Mouse (Mus musculus): ENCODE measurements at regions not wholly inside any gene's neighbourhood (a gene's known extent, or its start where the extent isn't known, plus 50 kb on each side); places are given as distances from the start of the nearest gene placed in this dataset.

GRCm38 (mm10) chr3:34486441-34487050 is 163.7 kb upstream of the Sox2 start:
- Histone ChIP-seq H3K9me3 (no peaks in the 10 kb centered on the region), H3K4me2 (no peak overlapping the region), H3K4me3 (no peak overlapping the region), H3K4me1 (peaks cover 5% of the 10 kb centered on the region), H3K27ac (no peak overlapping the region), H3K9ac (no peak overlapping the region), H3K27me3 (peaks cover 4% of the 10 kb centered on the region), H3K36me3 (no peaks in the 10 kb centered on the region)
- no peak for ATAC-seq (ENCODE audit: insufficient number of reproducible peaks, insufficient read depth, low FRiP score, low TSS enrichment, low read depth)
- 13% methylated on average over 9 of the region's 9 CpGs for WGBS

- Histone ChIP-seq H3K27me3 (peaks cover 10% of the 10 kb centered on the region), H3K36me3 (no peaks in the 10 kb centered on the region), H3K9ac (no peak overlapping the region), H3K4me2 (no peak overlapping the region), H3K27ac (no peak overlapping the region), H3K4me1 (peaks cover 5% of the 10 kb centered on the region), H3K4me3 (no peak overlapping the region), H3K9me3 (no peaks in the 10 kb centered on the region)
- 43% methylated on average over 15 of the region's 15 CpGs for WGBS
- no peak for ATAC-seq (ENCODE audit: insufficient number of reproducible peaks, insufficient read depth, low FRiP score, low TSS enrichment, low read depth)
Observed at GRCm38 (mm10) chr3:34485345-34486223, 164.6 kb upstream of the Sox2 start.

- peaks cover 5% of the 10 kb centered on the region for H3K4me1 ChIP-seq
- no peak overlapping the region for H3K9ac ChIP-seq
- H3K4me3 ChIP-seq: no peak overlapping the region
- no peaks in the 10 kb centered on the region for H3K36me3 ChIP-seq
- no peak for ATAC-seq (ENCODE audit: insufficient number of reproducible peaks, insufficient read depth, low FRiP score, low TSS enrichment, low read depth)
- WGBS: 55% methylated on average over 3 of the region's 3 CpGs
- H3K9me3 ChIP-seq: no peaks in the 10 kb centered on the region
- peaks cover 10% of the 10 kb centered on the region for H3K27me3 ChIP-seq
- no peak overlapping the region for H3K27ac ChIP-seq
- H3K4me2 ChIP-seq: no peak overlapping the region
Observed at GRCm38 (mm10) chr3:34483934-34484333, 166.3 kb upstream of the Sox2 start.

- ATAC-seq (ENCODE audit: insufficient number of reproducible peaks, insufficient read depth, low FRiP score, low TSS enrichment, low read depth): no peak
- Histone ChIP-seq H3K27ac (no peak overlapping the region), H3K4me2 (no peak overlapping the region), H3K36me3 (no peaks in the 10 kb centered on the region), H3K4me1 (peaks cover 5% of the 10 kb centered on the region), H3K27me3 (peaks cover 10% of the 10 kb centered on the region), H3K9ac (no peak overlapping the region), H3K4me3 (no peak overlapping the region), H3K9me3 (no peaks in the 10 kb centered on the region)
- 44% methylated on average over 16 of the region's 16 CpGs for WGBS
Observed at GRCm38 (mm10) chr3:34481821-34482713, 168.1 kb upstream of the Sox2 start.

- Histone ChIP-seq H3K4me3 (no peak overlapping the region), H3K27ac (no peak overlapping the region), H3K9me3 (no peaks in the 10 kb centered on the region), H3K4me1 (0 out of 2 replicates have a peak, but pooled peaks cover under 1% of the 10 kb centered on the region), H3K4me2 (no peak overlapping the region), H3K36me3 (no peaks in the 10 kb centered on the region), H3K9ac (no peak overlapping the region), H3K27me3 (peaks cover 10% of the 10 kb centered on the region)
- 63% methylated on average over 3 of the region's 3 CpGs for WGBS
- ATAC-seq (ENCODE audit: insufficient number of reproducible peaks, insufficient read depth, low FRiP score, low TSS enrichment, low read depth): no peak
Observed at GRCm38 (mm10) chr3:34481314-34481713, 168.9 kb upstream of the Sox2 start.

- no peak overlapping the region for H3K4me3 ChIP-seq
- no peaks in the 10 kb centered on the region for H3K4me1 ChIP-seq
- H3K27ac ChIP-seq: no peak overlapping the region
- no peak overlapping the region for H3K9ac ChIP-seq
- H3K4me2 ChIP-seq: no peak overlapping the region
- ATAC-seq (ENCODE audit: insufficient number of reproducible peaks, insufficient read depth, low FRiP score, low TSS enrichment, low read depth): no peak
- WGBS: 43% methylated on average over 4 of the region's 4 CpGs
- H3K36me3 ChIP-seq: no peaks in the 10 kb centered on the region
- H3K27me3 ChIP-seq: no peaks in the 10 kb centered on the region
- H3K9me3 ChIP-seq: no peaks in the 10 kb centered on the region
Observed at GRCm38 (mm10) chr3:34474126-34474525, 176.1 kb upstream of the Sox2 start.

GRCm38 (mm10) chr3:34470721-34471120 is 179.5 kb upstream of the Sox2 start:
- no peak overlapping the region for H3K4me2 ChIP-seq
- no peak overlapping the region for H3K9ac ChIP-seq
- ATAC-seq (ENCODE audit: insufficient number of reproducible peaks, insufficient read depth, low FRiP score, low TSS enrichment, low read depth): no peak
- no peak overlapping the region for H3K4me3 ChIP-seq
- no peak overlapping the region for H3K27ac ChIP-seq
- no peaks in the 10 kb centered on the region for H3K36me3 ChIP-seq
- H3K9me3 ChIP-seq: no peaks in the 10 kb centered on the region
- WGBS: 85% methylated on average over 5 of the region's 5 CpGs
- H3K4me1 ChIP-seq: no peaks in the 10 kb centered on the region
- no peaks in the 10 kb centered on the region for H3K27me3 ChIP-seq

- ATAC-seq (ENCODE audit: insufficient number of reproducible peaks, insufficient read depth, low FRiP score, low TSS enrichment, low read depth): no peak
- Histone ChIP-seq H3K9ac (no peak overlapping the region), H3K36me3 (no peaks in the 10 kb centered on the region), H3K4me1 (no peaks in the 10 kb centered on the region), H3K27me3 (no peaks in the 10 kb centered on the region), H3K9me3 (no peaks in the 10 kb centered on the region), H3K4me3 (no peak overlapping the region), H3K27ac (no peak overlapping the region), H3K4me2 (no peak overlapping the region)
- WGBS: 83% methylated on average over 2 of the region's 2 CpGs
Observed at GRCm38 (mm10) chr3:34469946-34470345, 180.3 kb upstream of the Sox2 start.

- H3K36me3 ChIP-seq: no peaks in the 10 kb centered on the region
- H3K9ac ChIP-seq: no peak overlapping the region
- no peak overlapping the region for H3K27ac ChIP-seq
- ATAC-seq (ENCODE audit: insufficient number of reproducible peaks, insufficient read depth, low FRiP score, low TSS enrichment, low read depth): no peak
- H3K4me3 ChIP-seq: no peak overlapping the region
- H3K27me3 ChIP-seq: no peaks in the 10 kb centered on the region; the same call in 1 of the 2 replicates
- no peaks in the 10 kb centered on the region for H3K9me3 ChIP-seq
- 77% methylated on average over 4 of the region's 4 CpGs for WGBS
- H3K4me2 ChIP-seq: no peak overlapping the region
- no peaks in the 10 kb centered on the region for H3K4me1 ChIP-seq
Observed at GRCm38 (mm10) chr3:34466312-34466711, 183.9 kb upstream of the Sox2 start.

GRCm38 (mm10) chr3:34465040-34465831 is 185.0 kb upstream of the Sox2 start:
- WGBS: 81% methylated on average over 17 of the region's 17 CpGs
- no peak overlapping the region for H3K4me2 ChIP-seq
- H3K27me3 ChIP-seq: no peaks in the 10 kb centered on the region; the same call in 1 of the 2 replicates
- H3K9me3 ChIP-seq: no peaks in the 10 kb centered on the region
- H3K36me3 ChIP-seq: no peaks in the 10 kb centered on the region
- no peak overlapping the region for H3K9ac ChIP-seq
- H3K4me1 ChIP-seq: no peaks in the 10 kb centered on the region
- no peak for ATAC-seq (ENCODE audit: insufficient number of reproducible peaks, insufficient read depth, low FRiP score, low TSS enrichment, low read depth)
- H3K27ac ChIP-seq: no peak overlapping the region
- H3K4me3 ChIP-seq: no peak overlapping the region

- Histone ChIP-seq H3K36me3 (no peaks in the 10 kb centered on the region), H3K4me1 (peaks cover 5% of the 10 kb centered on the region), H3K27me3 (no peaks in the 10 kb centered on the region), H3K9ac (no peak overlapping the region), H3K4me3 (no peak overlapping the region), H3K9me3 (no peaks in the 10 kb centered on the region), H3K27ac (no peak overlapping the region), H3K4me2 (no peak overlapping the region)
- 72% methylated on average over 6 of the region's 6 CpGs for whole genome bisulfite sequencing
- ATAC-seq (ENCODE audit: insufficient number of reproducible peaks, insufficient read depth, low FRiP score, low TSS enrichment, low read depth): no peak
Observed at GRCm38 (mm10) chr3:34458766-34459165, 191.4 kb upstream of the Sox2 start.

All from embryonic facial prominence, embryonic 13.5 days (tissue).